Mouse (Mus musculus) adrenal gland, adult 2 months (tissue): Measurements from ENCODE around the gene Lrrc32. TPM values are rescaled to one million over a fixed set of nuclear protein-coding genes. Genes with fewer than 3 reads are reported as not detected.

Experiments
- DNase-seq: peaks from one replicate; pipeline ENCODE4 v3.0.0; 2021
- polyA plus RNA-seq: library from polyadenylated mRNA; depleted of rRNA; stranded (reverse); fragments of >200 nt; gene quantifications from 2 replicates; pipeline ENCODE4 v1.2.3, GENCODE M21; 2012
- total RNA-seq, 2 experiments: library from RNA; stranded (reverse); gene quantifications; 2 replicates each; pipeline ENCODE4 v1.2.3; 2021

Gene Lrrc32
- total and polyA plus RNA-seq, 3 experiments = 16.6 to 37.1 (median 17.0) TPM

DNA sequence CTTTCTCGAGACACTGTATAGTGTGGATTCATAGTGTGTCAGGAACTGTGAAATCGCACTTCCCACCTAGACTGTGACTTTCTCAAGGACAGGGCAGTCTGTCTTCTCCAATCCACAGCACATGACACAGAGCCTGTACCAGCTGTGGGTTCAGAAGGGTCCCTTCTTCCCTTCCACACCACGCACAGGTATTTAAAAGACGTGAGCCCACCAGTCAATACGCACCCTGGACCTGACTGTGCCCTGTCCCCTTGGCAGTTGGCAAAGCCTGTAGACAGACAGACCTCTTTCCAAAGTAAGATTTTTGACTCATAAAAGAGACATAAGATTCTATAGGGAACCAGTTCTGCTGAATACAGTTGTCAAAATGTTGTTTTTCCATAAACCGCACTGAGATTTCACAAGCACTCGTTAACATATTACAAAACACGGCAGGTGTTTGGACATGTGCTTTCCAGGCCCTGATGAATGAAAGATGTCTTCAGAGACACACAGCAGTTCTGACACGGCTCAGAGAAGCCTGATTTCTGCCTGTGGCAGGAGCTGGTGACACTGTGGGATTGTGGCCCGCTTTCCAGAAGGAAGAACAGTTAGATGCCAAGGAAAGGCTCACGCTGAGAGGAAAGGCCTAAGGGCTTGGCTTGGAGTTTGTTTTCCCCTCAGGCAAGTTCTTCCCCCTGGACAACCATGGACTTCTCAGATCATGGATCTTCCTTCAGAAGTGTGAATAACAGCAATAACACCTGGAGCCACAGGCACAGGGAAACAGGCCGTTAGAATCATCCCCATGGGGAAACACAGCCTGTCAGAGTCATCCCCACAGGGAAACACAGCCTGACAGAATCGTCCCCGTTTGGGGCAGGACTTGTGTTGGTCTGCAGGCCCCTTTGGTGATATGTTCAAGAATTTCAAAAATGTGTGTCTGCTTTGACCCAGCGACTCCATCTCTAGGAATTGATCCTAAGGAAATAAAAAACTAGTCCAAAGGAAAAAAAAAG, 22.2 kb downstream of the Lrrc32 start:
- no peak for DNase-seq

DNA sequence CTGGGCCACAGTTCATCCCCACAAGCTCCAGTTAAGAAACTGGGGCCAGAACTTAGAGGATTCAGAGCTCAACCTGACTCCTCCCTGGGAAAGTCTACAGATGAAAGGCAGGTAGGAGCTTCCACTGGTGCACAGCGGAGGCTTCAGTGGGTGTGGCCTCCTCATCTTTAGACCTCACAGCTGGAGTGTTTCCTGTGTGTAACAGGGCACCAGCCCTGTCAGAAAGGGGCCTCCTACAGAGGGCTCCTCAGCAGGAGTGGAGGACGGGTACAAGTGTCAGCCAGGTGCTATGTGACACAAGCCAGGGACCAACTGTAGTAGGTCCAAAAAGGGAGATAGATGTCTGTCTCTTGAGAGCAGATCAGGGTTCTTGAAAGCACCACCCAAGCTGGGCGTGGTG, 24.2 kb downstream of the Lrrc32 start:
- no peak for DNase-seq

DNA sequence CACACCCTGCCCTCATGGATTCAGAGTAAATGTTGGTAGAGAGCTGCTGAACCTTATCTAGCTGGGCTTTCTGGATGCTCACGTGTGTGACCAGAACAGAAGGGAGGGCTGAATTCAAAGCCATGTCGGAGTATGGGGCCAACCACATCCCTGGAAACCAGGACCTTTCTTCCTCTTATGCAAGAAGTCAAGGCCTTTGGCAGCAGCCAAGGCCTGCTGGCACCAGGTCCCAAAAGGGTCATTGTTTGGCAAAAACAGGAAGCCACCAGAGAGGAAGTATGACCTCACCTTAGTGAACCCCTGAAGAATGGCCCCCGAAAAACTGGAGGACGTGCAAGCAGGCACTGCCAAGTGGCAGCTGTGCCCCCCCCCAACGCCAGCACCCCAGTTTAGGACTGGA, 33.5 kb downstream of the Lrrc32 start:
- DNase-seq = peak; percentile 86

DNA sequence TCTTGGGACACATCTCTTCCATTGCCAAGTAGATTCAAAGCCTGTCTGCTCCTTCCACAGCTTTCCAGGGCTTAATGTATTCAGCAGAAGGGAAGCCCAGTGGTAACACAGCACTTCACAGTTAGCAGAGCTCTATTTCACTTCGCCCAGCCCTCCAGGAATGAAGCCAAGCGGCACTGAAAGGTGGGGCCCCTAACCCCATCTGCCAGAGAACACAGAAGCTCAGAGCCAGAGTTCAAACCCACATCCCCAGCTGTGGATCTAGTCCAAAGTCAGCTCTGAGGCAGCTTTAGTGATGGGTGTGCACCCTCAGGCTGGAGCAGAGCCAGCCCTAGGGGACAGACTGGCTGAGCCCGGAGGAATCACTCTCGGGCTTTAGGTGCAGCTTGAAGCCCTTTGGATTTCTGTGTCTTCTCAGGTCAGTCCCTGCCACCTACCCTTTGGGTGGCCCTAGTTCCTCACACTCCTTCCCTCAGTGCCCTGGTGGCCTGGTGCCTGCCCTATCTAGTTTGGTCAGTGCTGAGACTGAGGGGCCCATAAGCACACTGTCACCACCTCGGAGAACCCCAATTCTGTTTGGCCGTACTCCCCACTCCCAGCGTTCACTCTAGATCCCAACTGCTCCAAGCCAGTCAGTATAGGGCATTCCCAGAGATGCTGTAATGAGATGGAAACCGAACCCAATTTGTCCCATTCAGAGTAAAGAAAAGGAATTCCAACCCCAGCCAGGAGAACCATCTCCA, 34.2 kb downstream of the Lrrc32 start:
- peak; percentile 55 for DNase-seq

DNA sequence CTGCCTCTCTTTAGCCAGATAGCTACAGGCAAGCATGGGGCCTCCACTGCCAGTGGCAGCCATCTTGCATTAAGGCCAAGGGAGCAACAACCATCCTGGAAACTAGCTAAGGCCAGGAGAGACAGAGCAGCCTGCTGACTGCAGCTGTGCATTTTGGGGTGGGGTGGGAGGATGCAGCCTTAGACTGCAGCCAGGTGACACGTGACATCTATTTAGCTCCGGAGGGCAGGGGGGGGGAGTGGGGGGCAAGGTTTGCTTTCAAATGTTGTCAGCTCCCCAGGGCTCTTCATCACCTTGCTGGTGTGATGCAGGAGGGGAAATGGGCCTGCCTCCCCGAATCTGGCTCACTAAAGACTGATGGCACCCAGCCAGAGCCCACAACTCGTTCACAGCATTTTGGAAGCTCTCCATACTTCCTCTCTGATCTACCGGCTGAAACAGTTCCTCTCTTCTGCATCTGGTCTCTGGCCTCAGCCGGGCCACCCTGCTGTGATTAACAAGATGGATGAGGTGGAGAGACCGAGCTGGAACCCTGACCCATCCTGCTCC, 34.8 kb downstream of the Lrrc32 start:
- DNase-seq = peak; percentile 69

DNA sequence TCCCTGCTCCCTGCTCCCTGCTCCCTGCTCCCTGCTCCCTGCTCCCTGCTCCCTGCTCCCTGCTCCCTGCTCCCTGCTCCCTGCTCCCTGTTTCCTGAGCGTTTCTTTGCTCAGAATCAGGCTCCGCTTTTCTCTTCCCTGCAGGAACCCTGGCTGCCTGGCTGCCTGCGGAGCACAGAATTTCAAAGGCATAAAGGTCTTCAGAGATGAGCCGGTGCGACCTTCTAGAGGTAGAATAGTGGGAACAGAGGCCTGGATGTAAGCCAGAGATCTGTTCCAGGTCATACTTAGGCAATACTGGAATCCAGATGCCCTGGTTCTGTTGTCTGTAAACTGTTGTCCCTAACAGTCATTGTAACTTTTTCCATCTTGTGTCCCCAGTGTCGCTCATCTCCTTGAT, 35.3 kb downstream of the Lrrc32 start:
- DNase-seq = no peak

DNA sequence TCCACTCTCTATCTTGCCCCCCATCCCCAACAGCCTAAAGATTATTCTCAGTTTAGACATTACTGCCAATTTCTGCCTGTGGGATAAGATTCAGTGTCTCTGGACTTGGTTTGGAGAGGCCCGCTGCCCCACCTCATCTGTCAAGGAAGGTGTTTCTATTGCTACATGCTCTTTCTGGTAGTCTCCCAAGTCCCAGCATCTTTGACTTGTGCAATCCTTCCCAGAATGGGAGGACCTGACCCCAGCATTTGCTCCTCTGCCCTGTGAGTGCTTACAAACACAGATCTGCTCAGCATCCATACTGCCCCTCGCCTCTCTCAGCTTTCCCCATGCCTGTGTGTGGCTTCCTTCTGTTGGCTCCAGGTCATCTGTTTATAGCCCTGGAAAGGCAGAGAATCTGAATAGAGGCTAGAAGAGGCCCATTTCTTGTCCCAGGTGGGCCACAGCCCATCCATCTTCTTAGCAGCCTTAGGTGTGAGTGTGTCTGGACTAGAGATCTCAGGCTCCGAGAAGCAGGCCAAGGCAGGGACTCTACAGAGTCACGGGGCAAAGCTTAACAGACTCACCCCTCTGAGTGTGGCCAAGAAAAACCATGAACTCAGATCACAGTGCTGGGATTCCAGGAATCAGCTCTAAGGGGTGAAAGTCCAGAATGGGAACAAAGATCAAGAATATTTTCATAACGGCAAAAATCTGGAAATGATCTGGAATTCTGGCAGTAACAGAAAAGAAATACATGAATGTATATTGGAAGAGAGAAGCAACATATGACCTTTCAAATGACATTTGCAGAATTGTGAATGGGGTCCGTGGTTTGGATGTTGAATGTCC, 36.0 kb downstream of the Lrrc32 start:
- peak; percentile 18 for DNase-seq

DNA sequence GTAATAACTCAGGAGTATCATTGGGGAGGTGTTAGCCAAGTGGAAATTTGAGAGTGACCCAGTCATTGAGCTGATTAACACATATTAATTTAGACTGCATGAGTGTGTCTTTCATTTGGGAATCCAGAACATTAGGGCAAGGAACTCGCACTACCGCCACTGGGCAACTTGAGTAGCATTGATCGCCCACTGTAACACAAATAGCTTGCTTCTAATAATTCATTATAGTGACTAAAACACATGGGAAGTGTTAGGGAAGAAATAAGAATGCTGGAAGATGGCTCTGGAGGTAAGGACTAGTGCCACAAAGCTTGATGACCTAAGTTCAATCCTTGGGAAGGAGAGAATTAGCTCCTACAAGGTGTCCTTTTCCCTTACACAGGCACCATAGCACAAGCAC, 38.0 kb downstream of the Lrrc32 start:
- no peak for DNase-seq

DNA sequence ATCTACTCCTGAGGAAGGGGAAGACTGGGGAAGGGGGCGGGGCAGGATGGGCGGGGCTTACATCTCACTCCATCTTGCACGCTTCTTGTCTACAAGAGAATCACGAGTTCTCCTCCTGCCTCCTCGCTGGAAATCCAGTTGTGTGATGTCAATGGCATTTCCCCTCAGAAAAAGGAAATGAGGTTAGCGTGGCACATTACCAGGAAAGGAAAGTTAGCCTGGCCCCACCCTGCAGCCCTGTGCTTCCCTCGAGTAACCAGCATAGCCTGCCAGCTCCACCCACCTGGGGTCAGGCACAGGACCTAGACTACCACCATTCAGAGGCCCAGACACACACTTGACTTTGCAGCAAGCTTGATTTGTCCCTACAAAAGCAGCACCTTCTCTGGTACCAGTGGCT, 42.5 kb downstream of the Lrrc32 start:
- peak; percentile 45 for DNase-seq

DNA sequence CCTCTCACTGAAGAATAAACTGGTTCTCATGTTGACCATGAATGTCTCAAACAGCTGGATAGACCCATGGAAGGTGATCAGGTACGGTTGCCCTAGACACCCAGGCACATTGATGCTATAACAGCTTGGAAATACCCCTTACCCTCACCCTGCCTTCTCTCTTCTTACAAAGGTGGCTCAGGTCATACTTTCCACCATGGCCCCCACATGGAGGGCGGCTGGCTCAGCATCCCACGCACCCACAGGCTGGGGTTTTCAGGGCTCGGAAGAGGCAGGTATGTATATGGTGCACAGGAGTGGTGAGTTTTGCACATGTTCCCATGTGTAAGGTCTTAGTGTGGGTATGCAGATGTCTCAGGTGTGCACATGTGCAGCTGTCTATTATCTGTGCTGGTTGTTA, 43.9 kb downstream of the Lrrc32 start:
- DNase-seq = no peak

DNA sequence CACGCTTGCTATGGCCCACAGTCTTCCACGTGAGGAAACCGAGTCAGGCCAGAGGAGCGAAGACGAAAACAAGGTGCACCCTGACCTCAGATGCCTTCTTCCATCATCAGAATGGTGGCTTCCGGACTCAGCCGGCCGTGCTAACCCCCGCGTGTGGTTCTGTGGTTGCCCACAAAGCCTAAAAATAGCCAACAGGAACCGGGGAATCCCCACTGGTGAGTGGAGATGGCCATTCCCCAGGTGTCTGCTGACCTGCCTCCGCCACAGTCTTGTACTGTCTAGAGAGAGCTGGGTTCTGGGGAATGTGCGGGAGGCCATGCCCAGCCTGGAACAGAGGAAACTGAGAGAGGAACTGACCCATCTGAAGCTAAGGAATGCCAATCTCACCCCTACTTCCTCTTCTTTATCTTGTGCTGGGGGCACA, 45.4 kb downstream of the Lrrc32 start:
- DNase-seq = no peak

DNA sequence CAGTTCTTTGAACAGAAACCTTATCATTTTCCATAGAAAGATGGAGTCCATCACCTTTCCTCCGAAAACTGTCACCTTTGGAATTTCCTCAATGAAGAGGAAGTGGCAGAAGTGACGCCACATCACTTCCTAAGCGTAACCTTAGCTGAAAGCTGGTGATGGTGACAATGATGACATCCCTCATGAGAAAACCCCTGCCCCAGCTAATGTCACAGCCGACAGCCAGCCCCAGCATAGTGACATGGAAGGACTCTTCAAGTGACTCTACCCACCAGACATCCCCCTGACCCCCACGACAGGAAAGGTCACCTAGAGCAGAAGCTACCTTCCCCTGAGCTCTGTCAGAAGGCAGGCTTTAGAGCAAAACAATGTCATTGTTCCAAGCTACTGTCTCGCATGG, 46.1 kb downstream of the Lrrc32 start:
- no peak for DNase-seq

DNA sequence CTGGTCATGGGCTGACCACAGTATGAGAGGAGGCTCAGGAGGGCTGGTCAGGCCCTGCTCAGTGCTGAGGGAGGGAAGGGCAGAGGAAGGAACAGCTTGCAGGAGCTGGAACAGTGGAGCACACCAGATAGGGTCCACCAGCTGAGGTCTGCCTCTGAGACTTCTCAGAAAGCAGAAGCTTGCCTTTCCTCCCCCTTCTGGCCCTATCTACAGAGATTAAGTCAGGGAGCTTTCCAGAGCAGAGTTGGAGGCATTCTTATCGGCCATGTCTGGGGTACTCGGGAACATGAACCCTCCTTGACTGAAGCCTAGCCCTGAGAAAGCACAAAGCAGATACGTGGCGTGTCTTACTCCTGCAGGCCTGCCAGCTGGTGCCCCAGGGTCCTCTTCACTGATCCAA, 46.8 kb downstream of the Lrrc32 start:
- DNase-seq = no peak

DNA sequence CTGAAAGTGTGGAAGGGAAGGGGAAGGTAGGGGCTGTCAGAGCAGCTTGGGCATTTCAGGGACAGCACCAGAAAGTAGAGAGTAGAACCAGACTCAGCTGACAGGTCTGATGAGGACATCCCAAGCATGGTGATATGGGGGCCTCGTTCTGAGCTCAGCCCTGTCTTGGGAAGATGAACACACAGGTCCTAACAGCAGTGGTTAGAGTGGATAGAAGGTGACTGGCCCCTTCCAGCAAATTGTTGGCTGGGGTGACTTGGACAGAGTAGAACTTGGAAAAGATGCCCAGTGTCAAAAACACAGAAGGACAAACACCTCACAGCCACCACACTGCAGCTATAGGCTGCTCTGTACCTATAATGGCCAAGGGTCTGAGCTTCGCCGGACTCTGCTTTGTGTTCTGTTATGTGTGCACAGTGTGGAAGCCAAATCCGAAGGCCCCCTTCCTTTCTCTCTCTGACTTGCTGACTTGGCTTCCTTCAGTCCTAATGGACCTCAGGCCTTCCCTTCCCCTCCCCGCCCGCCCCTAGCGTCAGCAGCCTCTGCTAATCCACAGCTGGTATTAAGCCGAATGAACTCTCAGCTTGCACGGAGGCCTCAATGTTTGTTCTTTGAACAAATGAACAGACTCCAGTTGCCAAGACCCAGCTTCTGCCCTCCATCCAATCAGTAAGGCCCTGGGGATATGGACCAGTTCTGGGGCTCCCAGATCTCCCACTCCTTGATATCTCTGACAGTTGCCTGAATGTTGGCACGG, 48.3 kb downstream of the Lrrc32 start:
- DNase-seq = no peak

DNA sequence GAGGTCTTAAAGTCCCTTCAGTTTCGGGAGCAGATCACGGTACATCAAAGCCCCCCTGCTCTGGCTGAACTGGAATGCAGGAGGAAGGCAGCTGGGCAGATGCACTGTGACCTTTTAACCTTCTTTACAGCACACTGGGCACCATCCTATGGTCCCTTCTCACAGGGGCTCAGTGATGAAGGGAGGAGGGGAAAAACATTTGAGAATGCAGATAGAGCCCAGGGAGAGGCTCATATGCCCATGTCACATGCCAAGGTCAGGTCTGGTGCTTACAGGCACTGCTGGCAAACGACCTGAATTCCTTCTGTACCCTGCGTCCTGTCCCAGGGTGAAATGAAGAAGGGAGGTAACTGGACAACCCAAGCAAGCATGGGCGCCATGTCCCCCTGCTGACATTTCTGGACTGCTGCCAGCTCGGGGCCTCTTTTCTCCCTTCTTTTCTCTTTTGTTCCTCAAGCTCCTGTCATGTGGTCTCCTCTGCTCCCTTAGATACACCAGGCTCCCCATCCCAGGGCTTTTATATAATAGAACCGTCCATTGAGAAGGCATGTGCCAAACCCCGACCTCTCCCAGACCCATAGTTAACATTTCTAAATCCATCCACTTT, 49.0 kb downstream of the Lrrc32 start:
- no peak for DNase-seq

DNA sequence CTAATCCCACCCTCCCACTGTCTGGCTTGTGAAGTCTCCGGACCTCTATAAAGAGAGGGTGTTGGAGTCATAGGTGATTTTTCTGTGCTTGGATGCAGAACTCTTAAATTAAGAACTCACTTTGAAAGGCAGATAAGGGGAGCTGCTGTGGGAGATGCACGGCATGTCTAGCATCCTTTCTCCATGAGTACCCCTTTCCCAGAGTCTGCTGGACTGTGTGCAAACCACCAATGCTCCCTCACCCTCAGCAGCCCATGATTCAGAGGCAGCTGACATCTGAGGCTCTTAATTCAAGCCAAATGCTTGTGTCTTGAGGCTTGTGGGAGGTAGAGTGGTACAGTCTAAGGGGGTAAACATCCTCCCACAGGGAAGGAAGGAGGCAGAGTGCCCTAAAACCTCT, 51.8 kb downstream of the Lrrc32 start:
- no peak for DNase-seq

DNA sequence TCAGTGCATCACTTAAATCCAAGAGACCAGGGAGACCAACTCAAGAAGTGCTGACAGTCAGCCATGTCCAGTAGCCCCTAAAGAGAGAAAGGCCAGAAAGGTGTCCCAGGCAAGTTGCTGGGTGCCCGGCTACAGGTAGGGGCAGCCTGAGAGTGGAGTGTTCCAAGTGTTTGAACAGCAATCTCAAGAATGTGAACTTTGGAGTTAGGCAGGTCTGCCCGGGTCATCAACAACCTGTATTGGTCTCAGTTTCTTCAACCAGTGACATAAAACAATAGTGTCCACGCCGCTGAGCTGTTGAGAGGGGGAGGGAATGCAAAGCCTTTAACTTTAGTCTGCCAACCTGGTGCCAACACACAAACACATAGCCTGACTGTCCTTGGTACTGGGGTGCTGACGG, 52.5 kb downstream of the Lrrc32 start:
- no peak for DNase-seq

DNA sequence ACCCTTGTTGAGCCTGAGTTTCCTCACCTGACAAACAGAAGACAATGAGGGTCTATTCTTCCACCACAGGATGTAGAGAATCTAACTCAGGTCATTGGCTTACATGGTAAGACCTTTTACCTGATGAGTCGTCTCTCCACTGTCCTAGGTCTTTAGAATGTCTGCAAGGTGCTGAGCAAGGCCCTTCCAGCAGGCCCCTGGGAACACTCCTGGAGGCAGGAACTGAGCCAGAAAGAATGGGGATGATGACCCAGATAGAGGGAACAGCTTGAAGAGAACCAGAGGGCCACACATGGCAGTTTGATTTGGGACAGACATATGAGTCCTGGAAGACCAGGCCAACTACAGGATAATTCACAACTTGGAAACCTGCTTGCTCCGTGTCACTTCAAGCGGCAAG, 53.2 kb downstream of the Lrrc32 start:
- no peak for DNase-seq

DNA sequence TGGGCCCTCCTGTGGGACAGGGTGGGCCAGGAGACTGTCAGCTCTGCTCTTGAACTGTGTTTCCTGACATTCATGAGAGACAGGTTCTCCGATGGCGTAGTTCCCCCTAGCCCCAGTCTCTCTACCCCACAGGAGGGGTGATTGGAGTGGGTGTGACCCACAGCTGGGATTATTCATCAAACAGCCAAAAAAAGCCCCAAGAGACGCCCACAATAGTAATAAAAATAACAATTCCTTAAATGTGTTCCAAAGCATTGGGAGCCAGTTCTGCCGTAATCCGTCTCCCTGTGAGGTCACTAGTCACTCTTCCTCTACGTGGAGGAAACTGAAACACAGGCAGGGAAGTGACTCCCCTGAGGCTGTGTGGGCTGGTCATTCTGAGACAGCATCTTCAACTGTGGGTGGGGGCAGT, 53.7 kb downstream of the Lrrc32 start:
- peak; percentile 44 for DNase-seq

DNA sequence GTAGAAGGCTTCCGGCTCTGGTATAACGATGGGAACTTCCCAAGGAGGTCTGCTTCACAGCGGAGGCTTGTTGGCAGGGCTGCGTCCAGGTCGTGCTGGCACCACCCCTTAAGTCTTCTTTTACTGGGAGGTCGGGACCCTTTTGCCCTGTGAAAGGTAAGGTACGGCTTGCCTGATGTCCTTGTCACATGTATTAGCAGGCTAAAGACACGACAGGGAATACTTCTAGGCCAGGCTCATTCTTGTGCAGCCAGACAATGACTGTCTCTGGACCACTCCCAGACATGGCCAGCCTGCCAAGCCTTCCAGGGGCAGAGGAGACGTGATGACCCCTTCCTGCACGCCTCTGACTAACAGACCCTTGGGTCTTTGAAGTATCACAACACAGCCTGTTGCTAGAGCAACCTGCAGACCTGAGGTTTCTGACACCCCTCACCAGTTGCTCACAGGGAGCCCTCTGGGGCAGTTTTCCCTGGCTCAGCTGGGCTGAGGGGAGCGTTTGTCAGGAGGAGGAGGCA, 54.8 kb downstream of the Lrrc32 start:
- DNase-seq = no peak

DNA sequence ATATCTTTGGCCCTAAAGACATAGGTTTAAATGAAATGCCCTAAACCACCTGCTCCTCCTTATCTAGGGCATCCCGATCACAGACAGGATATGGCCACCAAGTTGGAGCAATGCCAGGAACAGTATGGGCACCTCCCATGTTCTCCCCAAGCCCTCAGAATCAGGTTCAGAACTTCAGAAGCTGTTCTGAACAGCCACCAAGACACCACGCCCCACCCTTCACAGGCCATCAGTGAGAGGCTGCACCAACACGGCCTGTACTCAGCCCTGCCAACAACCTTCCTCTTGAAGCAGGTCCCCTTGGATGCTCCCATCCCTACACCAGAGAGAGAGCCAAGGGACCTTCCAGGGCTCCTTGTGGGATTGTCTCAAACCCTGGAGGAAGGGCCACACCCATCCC, 55.5 kb downstream of the Lrrc32 start:
- no peak for DNase-seq
